Mouse (Mus musculus) thymus, adult 2 months (tissue): ENCODE data around the gene Tmem115.

Source experiments
- CTCF ChIP-seq: fragments of 200-500 bp; IDR thresholded peaks from 2 replicates; pipeline ENCODE4 v1.5.1; 2012; ENCODE audit warnings: mild to moderate bottlenecking, control low read depth, low read length, moderate library complexity, borderline replicate concordance; ENCODE audit not compliant: control insufficient read depth, poor library complexity, insufficient read depth; ENCODE audit errors: extremely low read depth
- POLR2A ChIP-seq: fragments of 200-500 bp; IDR thresholded peaks from 2 replicates; pipeline ENCODE4 v1.6.1; 2012; ENCODE audit warnings: mild to moderate bottlenecking, low read length, control low read depth, moderate library complexity; ENCODE audit not compliant: control insufficient read depth, poor library complexity, insufficient read depth; ENCODE audit errors: extremely low read depth

- TF ChIP-seq CTCF (no peak), POLR2A (no peak)
Measured at GRCm38 (mm10) chr9:107586504-107586903, 52.8 kb downstream of the Tmem115 start.
